10 mouse cellular contexts compared by ENCODE assay signal in the genomic region with DNA sequence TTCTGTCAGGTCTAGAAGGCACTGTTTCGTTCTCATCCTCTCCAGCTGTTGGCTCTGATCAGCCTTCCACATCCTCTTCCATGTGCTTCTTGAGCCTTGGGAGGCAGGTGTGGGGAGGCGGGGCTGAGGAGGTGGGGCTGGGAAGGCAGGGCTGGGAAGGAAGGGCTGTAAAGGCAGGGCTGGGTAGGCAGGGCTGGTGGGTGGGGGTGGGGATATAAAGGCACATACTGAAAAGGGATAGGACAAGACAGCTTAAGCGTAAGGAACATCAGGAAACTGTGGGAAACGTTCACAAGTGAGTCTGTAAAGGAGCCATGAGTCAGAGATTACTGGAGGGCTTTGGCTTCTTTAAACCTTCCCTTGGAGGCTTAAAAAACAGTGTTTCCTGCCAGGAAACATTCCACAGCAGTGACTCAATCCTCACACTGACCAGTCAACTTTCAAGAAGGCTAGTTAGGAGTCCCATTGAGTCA. TPM values are rescaled to one million over a fixed set of nuclear protein-coding genes. Genes with fewer than 3 reads are reported as not detected.
DNase-seq lines count a peak whose midpoint lies in the region; ATAC-seq and TF ChIP-seq lines count a peak whose summit lies in the region.
"Had no signal": no experiment of that assay in that cellular context is flagged by ENCODE, and none has a peak within 500 bp of the region (broad histone marks: within the 10 kb centered on the region; RNA-seq: fewer than 3 reads in every experiment).

No protein-coding gene starts in this region.

- no peak for TF ChIP-seq EP300 in liver, postnatal 0 days (IDR thresholded peaks at IDR 0.05; ENCODE audit: low read depth)

- H3K9ac ChIP-seq in liver, postnatal 0 days (replicated peaks) = no peak overlapping the region
- H3K9ac ChIP-seq in liver, embryonic 12.5 days = no peak overlapping the region
- no peak overlapping the region for H3K9ac ChIP-seq in embryonic facial prominence, embryonic 15.5 days
- H3K9ac ChIP-seq in intestine, embryonic 15.5 days = no peak overlapping the region
- no peak overlapping the region for H3K9ac ChIP-seq in stomach, embryonic 16.5 days (ENCODE audit: low read length)
- H3K9ac ChIP-seq: forebrain, embryonic 15.5 days; liver, embryonic 13.5 days had no signal

- H3K27me3 ChIP-seq in liver, postnatal 0 days (ENCODE audit: insufficient read depth, low read length) = no peaks in the 10 kb centered on the region
- H3K27me3 ChIP-seq in liver, embryonic 12.5 days (replicated peaks) = no peaks in the 10 kb centered on the region
- H3K27me3 ChIP-seq in embryonic facial prominence, embryonic 15.5 days = no peaks in the 10 kb centered on the region
- no peaks in the 10 kb centered on the region for H3K27me3 ChIP-seq in intestine, embryonic 15.5 days (replicated peaks)
- H3K27me3 ChIP-seq in stomach, embryonic 16.5 days (ENCODE audit: control insufficient read depth, insufficient read depth, low read length) = no peaks in the 10 kb centered on the region
- H3K27me3 ChIP-seq: forebrain, embryonic 15.5 days; liver, embryonic 13.5 days had no signal

- ATAC-seq in liver, postnatal 0 days = peak; percentile 26; the same call in 1 of the 2 replicates
- no peak for ATAC-seq in liver, embryonic 12.5 days
- ATAC-seq in embryonic facial prominence, embryonic 15.5 days (ENCODE audit: insufficient number of reproducible peaks, low FRiP score, low TSS enrichment, low read depth) = peak; percentile 43
- peak; percentile 76 for ATAC-seq in intestine, embryonic 15.5 days
- ATAC-seq in stomach, embryonic 16.5 days (ENCODE audit: insufficient read depth, low FRiP score) = peak; percentile 71; the same call in 1 of the 2 replicates
- ATAC-seq: forebrain, embryonic 15.5 days had no signal

- no peak for TF ChIP-seq CTCF in liver, postnatal 0 days (IDR thresholded peaks at IDR 0.05; ENCODE audit: low read depth)

- no peaks in the 10 kb centered on the region for H3K4me1 ChIP-seq in liver, postnatal 0 days (ENCODE audit: insufficient read depth)
- H3K4me1 ChIP-seq in liver, embryonic 12.5 days = peaks cover 10% of the 10 kb centered on the region
- no peaks in the 10 kb centered on the region for H3K4me1 ChIP-seq in embryonic facial prominence, embryonic 15.5 days
- no peaks in the 10 kb centered on the region for H3K4me1 ChIP-seq in intestine, embryonic 15.5 days (replicated peaks)
- 0 out of 2 replicates have a peak, but pooled peaks cover 3% of the 10 kb centered on the region for H3K4me1 ChIP-seq in stomach, embryonic 16.5 days (ENCODE audit: control insufficient read depth, insufficient read depth, low read length)
- H3K4me1 ChIP-seq: forebrain, embryonic 15.5 days had no signal

- no peak overlapping the region for H3K4me2 ChIP-seq in liver, postnatal 0 days (ENCODE audit: low read depth, low read length)
- no peak overlapping the region for H3K4me2 ChIP-seq in liver, embryonic 12.5 days
- no peak overlapping the region for H3K4me2 ChIP-seq in embryonic facial prominence, embryonic 15.5 days (replicated peaks)
- H3K4me2 ChIP-seq in intestine, embryonic 15.5 days (replicated peaks) = no peak overlapping the region
- H3K4me2 ChIP-seq in stomach, embryonic 16.5 days (ENCODE audit: low read depth, low read length) = no peak overlapping the region
- H3K4me2 ChIP-seq: forebrain, embryonic 15.5 days; liver, embryonic 13.5 days had no signal

- WGBS in liver, postnatal 0 days (ENCODE audit: insufficient replicate concordance) = 60% methylated on average over 4 of the region's 4 CpGs
- WGBS in liver, embryonic 12.5 days (ENCODE audit: insufficient replicate concordance) = 36% methylated on average over 4 of the region's 4 CpGs
- whole genome bisulfite sequencing in embryonic facial prominence, embryonic 15.5 days = 49% methylated on average over 4 of the region's 4 CpGs
- WGBS in intestine, embryonic 15.5 days = 42% methylated on average over 4 of the region's 4 CpGs
- WGBS in stomach, embryonic 16.5 days = 33% methylated on average over 4 of the region's 4 CpGs

- no peak overlapping the region for H3K4me3 ChIP-seq in liver, postnatal 0 days (ENCODE audit: low read depth, low read length)
- no peak overlapping the region for H3K4me3 ChIP-seq in liver, embryonic 12.5 days
- no peak overlapping the region for H3K4me3 ChIP-seq in embryonic facial prominence, embryonic 15.5 days (replicated peaks)
- no peak overlapping the region for H3K4me3 ChIP-seq in intestine, embryonic 15.5 days (replicated peaks)
- H3K4me3 ChIP-seq in stomach, embryonic 16.5 days (replicated peaks; ENCODE audit: low read length) = no peak overlapping the region
- H3K4me3 ChIP-seq: forebrain, embryonic 15.5 days; liver, embryonic 13.5 days had no signal

- H3K9me3 ChIP-seq in liver, postnatal 0 days (ENCODE audit: low read length) = peaks cover 3% of the 10 kb centered on the region; the same call in 1 of the 2 replicates
- H3K9me3 ChIP-seq in liver, embryonic 12.5 days (replicated peaks) = no peaks in the 10 kb centered on the region
- H3K9me3 ChIP-seq in embryonic facial prominence, embryonic 15.5 days (replicated peaks) = no peaks in the 10 kb centered on the region
- no peaks in the 10 kb centered on the region for H3K9me3 ChIP-seq in intestine, embryonic 15.5 days
- peaks cover 4% of the 10 kb centered on the region; the same call in 1 of the 2 replicates for H3K9me3 ChIP-seq in stomach, embryonic 16.5 days (replicated peaks; ENCODE audit: control insufficient read depth, low read length)

- H3K27ac ChIP-seq in liver, postnatal 0 days (ENCODE audit: low read depth) = no peak overlapping the region
- H3K27ac ChIP-seq in liver, embryonic 12.5 days = no peak overlapping the region
- H3K27ac ChIP-seq in embryonic facial prominence, embryonic 15.5 days (replicated peaks) = no peak overlapping the region
- no peak overlapping the region for H3K27ac ChIP-seq in intestine, embryonic 15.5 days
- peak overlapping the region; percentile 73 for H3K27ac ChIP-seq in stomach, embryonic 16.5 days (ENCODE audit: low read length)
- H3K27ac ChIP-seq: forebrain, embryonic 15.5 days; liver, embryonic 13.5 days had no signal

- H3K36me3 ChIP-seq in liver, postnatal 0 days (replicated peaks; ENCODE audit: insufficient read depth, low read length) = no peaks in the 10 kb centered on the region
- H3K36me3 ChIP-seq in liver, embryonic 12.5 days = no peaks in the 10 kb centered on the region
- no peaks in the 10 kb centered on the region for H3K36me3 ChIP-seq in embryonic facial prominence, embryonic 15.5 days
- H3K36me3 ChIP-seq in intestine, embryonic 15.5 days = no peaks in the 10 kb centered on the region
- H3K36me3 ChIP-seq in stomach, embryonic 16.5 days (ENCODE audit: control insufficient read depth, insufficient read depth, low read length) = no peaks in the 10 kb centered on the region
- H3K36me3 ChIP-seq: forebrain, embryonic 15.5 days; liver, embryonic 13.5 days had no signal

- no peak for DNase-seq in liver, postnatal 0 days
- DNase-seq in testis, postnatal 14 days (ENCODE audit: low spot score) = no peak
- no peak for DNase-seq in spleen, postnatal 10 days (ENCODE audit: low spot score in 2 of 2)
- DNase-seq: liver, embryonic 13.5 days had no signal

RNA-seq across cellular contexts. Expression of a gene that starts 21.0 kb away (rescaled TPM):
- not detected in 2 replicates for polyA plus RNA-seq in liver, postnatal 0 days (2015; fragmentation: Nextera tagmentation; extraction: Ambion mirVana)
- not detected in 2 replicates for polyA plus RNA-seq in liver, embryonic 12.5 days (2016; fragmentation: Nextera tagmentation; extraction: Ambion mirVana)
- polyA plus RNA-seq in embryonic facial prominence, embryonic 15.5 days (2015; fragmentation: Nextera tagmentation; extraction: Ambion mirVana) = 0.98 and 1.2 TPM in 2 replicates
- 0.19 TPM in 1 of 2 replicates, not detected in the other for polyA plus RNA-seq in intestine, embryonic 15.5 days (2015; fragmentation: Nextera tagmentation; extraction: Ambion mirVana)
- polyA plus RNA-seq in stomach, embryonic 16.5 days (2015; fragmentation: Nextera tagmentation; extraction: Ambion mirVana) = 0.25 and 0.52 TPM in 2 replicates
- polyA plus RNA-seq: brain, embryonic 14.5 days; forebrain, embryonic 15.5 days; liver, embryonic 13.5 days had no signal
